Mouse (Mus musculus): ENCODE results near the gene Cbx8. TPM values are rescaled to one million over a fixed set of nuclear protein-coding genes. Genes with fewer than 3 reads are reported as not detected.

The Cbx8 gene
- polyA plus RNA-seq, 1 experiment: 6.4 TPM

DNA sequence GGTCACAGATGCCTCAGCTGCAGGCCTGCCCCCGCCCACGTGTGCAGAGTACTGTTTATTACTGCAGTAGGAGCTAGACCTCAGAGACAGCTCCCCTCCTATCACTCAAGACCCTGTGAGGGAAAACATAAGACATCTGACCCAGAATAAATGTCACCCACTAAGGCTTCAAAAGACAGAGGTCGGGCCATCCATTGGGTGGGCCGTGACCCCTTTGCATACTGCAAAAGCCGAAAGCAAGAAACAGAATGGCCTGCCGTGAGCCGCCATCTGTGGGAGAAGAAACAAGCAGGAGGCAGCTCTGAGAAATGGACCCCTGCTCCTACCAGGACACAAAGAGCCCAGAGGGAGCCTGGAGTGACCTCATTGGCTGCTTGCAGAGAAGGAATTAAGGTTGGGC, 23.3 kb downstream of the Cbx8 start:
- Histone ChIP-seq H3K27me3 (ENCODE audit: control insufficient read depth, insufficient read depth, insufficient read length) (no peaks in the 10 kb centered on the region), H3K4me3 (ENCODE audit: insufficient read depth, poor library complexity, severe bottlenecking) (no peak overlapping the region), H3K79me3 (ENCODE audit: low read depth) (no peaks in the 10 kb centered on the region), H3K36me3 (ENCODE audit: control insufficient read depth, insufficient read depth) (no peaks in the 10 kb centered on the region), H3K79me2 (ENCODE audit: control insufficient read depth, insufficient read depth) (no peaks in the 10 kb centered on the region), H3ac (ENCODE audit: control insufficient read depth, insufficient read length, low read depth) (no peak overlapping the region)
- TF ChIP-seq MAX (IDR thresholded peaks at IDR 0.05): no peak
- TF ChIP-seq MYOG (IDR thresholded peaks at IDR 0.05; ENCODE audit: control insufficient read depth, extremely low read depth, insufficient read length): no peak
- TF ChIP-seq CEBPB (IDR thresholded peaks at IDR 0.05; ENCODE audit: low read depth): no peak
- TF ChIP-seq USF1 (IDR thresholded peaks at IDR 0.05; ENCODE audit: low read depth): no peak
- no peak for TF ChIP-seq MYOD1 (IDR thresholded peaks at IDR 0.05; ENCODE audit: control insufficient read depth, insufficient read length, low read depth)
- no peak for TF ChIP-seq FOSL1 (IDR thresholded peaks at IDR 0.05; ENCODE audit: insufficient read depth, low read length, poor library complexity, severe bottlenecking)
- no peak for TF ChIP-seq CTCF (IDR thresholded peaks at IDR 0.05; ENCODE audit: control insufficient read depth, insufficient read depth, insufficient read length)

- Histone ChIP-seq H3K79me3 (ENCODE audit: low read depth) (no peaks in the 10 kb centered on the region), H3ac (ENCODE audit: control insufficient read depth, insufficient read length, low read depth) (no peak overlapping the region), H3K27me3 (ENCODE audit: control insufficient read depth, insufficient read depth, insufficient read length) (no peaks in the 10 kb centered on the region), H3K4me3 (ENCODE audit: insufficient read depth, poor library complexity, severe bottlenecking) (no peak overlapping the region), H3K79me2 (ENCODE audit: control insufficient read depth, insufficient read depth) (no peaks in the 10 kb centered on the region), H3K36me3 (ENCODE audit: control insufficient read depth, insufficient read depth) (no peaks in the 10 kb centered on the region)
- TF ChIP-seq CEBPB (IDR thresholded peaks at IDR 0.05; ENCODE audit: low read depth) (no peak), CTCF (IDR thresholded peaks at IDR 0.05; ENCODE audit: control insufficient read depth, insufficient read depth, insufficient read length) (no peak), USF1 (IDR thresholded peaks at IDR 0.05; ENCODE audit: low read depth) (no peak), MAX (IDR thresholded peaks at IDR 0.05) (no peak)
Observed at GRCm38 (mm10) chr11:119014455-119014854, 26.3 kb downstream of the Cbx8 start.

- Histone ChIP-seq H3K79me2 (ENCODE audit: control insufficient read depth, insufficient read depth) (no peaks in the 10 kb centered on the region), H3K79me3 (ENCODE audit: low read depth) (no peaks in the 10 kb centered on the region), H3K4me3 (ENCODE audit: insufficient read depth, poor library complexity, severe bottlenecking) (no peak overlapping the region), H3ac (ENCODE audit: control insufficient read depth, insufficient read length, low read depth) (no peak overlapping the region), H3K27me3 (ENCODE audit: control insufficient read depth, insufficient read depth, insufficient read length) (peaks cover 21% of the 10 kb centered on the region), H3K36me3 (ENCODE audit: control insufficient read depth, insufficient read depth) (no peaks in the 10 kb centered on the region)
- TF ChIP-seq CTCF (IDR thresholded peaks at IDR 0.05; ENCODE audit: control insufficient read depth, insufficient read depth, insufficient read length) (no peak), CEBPB (IDR thresholded peaks at IDR 0.05; ENCODE audit: low read depth) (no peak), MAX (IDR thresholded peaks at IDR 0.05) (no peak), MYOD1 (IDR thresholded peaks at IDR 0.05; ENCODE audit: control insufficient read depth, insufficient read length, low read depth) (no peak), MYOG (IDR thresholded peaks at IDR 0.05; ENCODE audit: control insufficient read depth, extremely low read depth, insufficient read length) (no peak), FOSL1 (IDR thresholded peaks at IDR 0.05; ENCODE audit: insufficient read depth, low read length, poor library complexity, severe bottlenecking) (no peak)
Observed at GRCm38 (mm10) chr11:119007461-119008456, 33.0 kb downstream of the Cbx8 start.

DNA sequence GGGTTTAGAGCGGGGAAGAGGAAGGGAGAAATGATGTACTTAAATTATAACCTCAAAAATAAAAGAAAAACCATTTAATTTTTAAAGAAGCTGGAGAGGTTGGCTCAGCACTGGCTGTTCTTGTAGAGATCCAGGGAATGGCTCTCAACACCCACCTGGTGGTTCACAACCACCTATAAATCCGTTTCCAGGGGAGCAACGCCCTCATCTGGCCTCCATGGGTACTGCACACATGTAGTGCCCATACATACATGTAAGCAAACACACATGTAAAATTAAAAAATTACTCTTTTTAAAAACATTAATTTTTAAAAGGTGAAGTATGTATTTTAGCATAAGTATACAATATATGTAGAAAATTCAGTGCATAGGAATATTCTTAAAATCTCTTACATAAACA, 34.3 kb downstream of the Cbx8 start:
- no peaks in the 10 kb centered on the region for H3K79me2 ChIP-seq (ENCODE audit: control insufficient read depth, insufficient read depth)
- no peaks in the 10 kb centered on the region for H3K36me3 ChIP-seq (ENCODE audit: control insufficient read depth, insufficient read depth)
- H3K4me3 ChIP-seq (ENCODE audit: insufficient read depth, poor library complexity, severe bottlenecking): no peak overlapping the region
- no peaks in the 10 kb centered on the region for H3K79me3 ChIP-seq (ENCODE audit: low read depth)
- TF ChIP-seq MYOG (IDR thresholded peaks at IDR 0.05; ENCODE audit: control insufficient read depth, extremely low read depth, insufficient read length): no peak
- TF ChIP-seq CEBPB (IDR thresholded peaks at IDR 0.05; ENCODE audit: low read depth): no peak
- no peak for TF ChIP-seq MAX (IDR thresholded peaks at IDR 0.05)
- TF ChIP-seq MYOD1 (IDR thresholded peaks at IDR 0.05; ENCODE audit: control insufficient read depth, insufficient read length, low read depth): no peak
- no peak for TF ChIP-seq USF1 (IDR thresholded peaks at IDR 0.05; ENCODE audit: low read depth)
- no peak for TF ChIP-seq CTCF (IDR thresholded peaks at IDR 0.05; ENCODE audit: control insufficient read depth, insufficient read depth, insufficient read length)
- TF ChIP-seq FOSL1 (IDR thresholded peaks at IDR 0.05; ENCODE audit: insufficient read depth, low read length, poor library complexity, severe bottlenecking): no peak
- H3ac ChIP-seq (ENCODE audit: control insufficient read depth, insufficient read length, low read depth): no peak overlapping the region
- H3K27me3 ChIP-seq (ENCODE audit: control insufficient read depth, insufficient read depth, insufficient read length): peaks cover 21% of the 10 kb centered on the region

DNA sequence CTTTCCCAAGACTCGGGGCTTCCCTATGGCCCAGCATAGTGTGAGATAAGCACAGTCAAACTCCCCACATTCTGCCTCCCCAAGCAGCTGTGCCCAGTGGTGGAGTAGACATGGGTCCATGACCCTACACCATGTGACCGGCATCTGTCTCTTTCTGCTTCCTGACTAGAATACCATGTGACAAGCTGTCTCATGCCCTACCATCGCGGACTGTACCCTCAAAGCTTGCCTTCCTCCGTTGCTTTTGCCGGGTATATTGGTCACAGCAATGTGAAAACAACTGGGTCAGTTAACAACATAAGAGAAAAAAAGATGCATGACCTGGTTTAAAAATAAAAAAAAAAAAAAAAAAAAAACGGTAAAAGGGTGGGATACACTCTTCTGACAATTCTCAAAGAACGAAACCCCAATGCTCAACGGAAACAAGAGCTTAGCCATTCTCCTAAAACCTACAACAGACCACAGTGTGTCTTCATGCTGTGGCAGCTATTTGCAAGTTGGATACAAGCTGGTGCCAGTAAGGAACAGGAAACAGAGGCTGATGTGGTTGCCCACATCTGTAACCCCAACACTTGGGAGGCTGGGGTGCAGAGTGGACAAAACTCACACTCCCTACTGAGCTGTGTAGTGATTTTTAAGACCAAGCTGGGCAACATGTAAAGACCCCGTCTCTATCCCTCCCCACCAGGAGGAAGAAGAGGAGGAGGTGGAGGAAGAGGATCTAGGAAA, 35.1 kb downstream of the Cbx8 start:
- TF ChIP-seq MAX (IDR thresholded peaks at IDR 0.05) (no peak), USF1 (IDR thresholded peaks at IDR 0.05; ENCODE audit: low read depth) (no peak), MYOG (IDR thresholded peaks at IDR 0.05; ENCODE audit: control insufficient read depth, extremely low read depth, insufficient read length) (no peak), MYOD1 (IDR thresholded peaks at IDR 0.05; ENCODE audit: control insufficient read depth, insufficient read length, low read depth) (no peak), CTCF (IDR thresholded peaks at IDR 0.05; ENCODE audit: control insufficient read depth, insufficient read depth, insufficient read length) (no peak), FOSL1 (IDR thresholded peaks at IDR 0.05; ENCODE audit: insufficient read depth, low read length, poor library complexity, severe bottlenecking) (no peak), CEBPB (IDR thresholded peaks at IDR 0.05; ENCODE audit: low read depth) (no peak)
- H3K27me3 ChIP-seq (ENCODE audit: control insufficient read depth, insufficient read depth, insufficient read length): peaks cover 21% of the 10 kb centered on the region
- H3K79me3 ChIP-seq (ENCODE audit: low read depth): no peaks in the 10 kb centered on the region
- H3K36me3 ChIP-seq (ENCODE audit: control insufficient read depth, insufficient read depth): no peaks in the 10 kb centered on the region
- no peak overlapping the region for H3ac ChIP-seq (ENCODE audit: control insufficient read depth, insufficient read length, low read depth)
- H3K79me2 ChIP-seq (ENCODE audit: control insufficient read depth, insufficient read depth): no peaks in the 10 kb centered on the region
- no peak overlapping the region for H3K4me3 ChIP-seq (ENCODE audit: insufficient read depth, poor library complexity, severe bottlenecking)
